Mouse (Mus musculus) small intestine, adult 2 months (tissue): ENCODE results near the gene Pik3c2b.

Experiments
- CTCF ChIP-seq: fragments of 200-500 bp; IDR thresholded peaks from 2 replicates; pipeline ENCODE4 v1.5.1; 2012; ENCODE audit warnings: low read depth, mild to moderate bottlenecking, control low read depth, inconsistent platforms, low read length, moderate library complexity, mixed read lengths; ENCODE audit not compliant: insufficient replicate concordance, insufficient read length; ENCODE audit errors: extremely low read depth
- POLR2A ChIP-seq: fragments of 200-500 bp; IDR thresholded peaks from 2 replicates; pipeline ENCODE4 v1.6.1; 2012; ENCODE audit warnings: low read depth, mild to moderate bottlenecking, control low read depth, inconsistent platforms, low read length, moderate library complexity

DNA sequence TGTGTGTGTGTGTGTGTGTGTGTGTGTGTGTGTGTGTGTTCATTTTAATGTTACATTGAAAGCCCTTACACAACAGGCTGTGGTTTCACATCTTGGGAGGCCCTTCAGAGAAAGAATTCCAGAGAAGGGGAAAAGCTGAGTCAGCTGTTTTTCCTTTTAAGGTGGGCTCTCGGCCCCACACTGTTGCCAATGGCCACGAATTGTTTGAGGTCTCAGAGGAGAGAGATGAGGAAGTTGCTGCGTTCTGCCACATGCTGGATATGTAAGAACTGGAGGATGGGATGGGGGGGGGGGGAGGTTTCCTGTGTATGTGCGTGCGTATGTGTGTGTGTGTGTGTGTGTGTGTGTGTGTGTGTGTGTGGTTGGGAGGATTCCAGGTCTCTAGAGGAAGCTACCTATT, 24.7 kb downstream of the Pik3c2b start:
- no peak for TF ChIP-seq CTCF
- TF ChIP-seq POLR2A: no peak
